Mouse (Mus musculus) intestine, embryonic 15.5 days (tissue): Measurements from ENCODE around the gene Ankrd11. TPM values are rescaled to one million over a fixed set of nuclear protein-coding genes. Genes with fewer than 3 reads are reported as not detected.

ENCODE experiments used
- ATAC-seq: fragments of 200-750 bp; cut with Nextera tagmentation; 2 replicates; pipeline ENCODE4 v1.8.0; 2017; ENCODE audit warnings: moderate TSS enrichment, moderate library complexity
- H3K27ac ChIP-seq: fragments of 300-500 bp; sonication (generic); 2 replicates; pipeline ENCODE4 v1.5.1; 2015; ENCODE audit warnings: mild to moderate bottlenecking, inconsistent platforms
- H3K27me3 ChIP-seq: fragments of 300-500 bp; sonication (generic); replicated peaks from 2 replicates; pipeline ENCODE4 v1.6.1; 2015; ENCODE audit warnings: inconsistent platforms
- H3K36me3 ChIP-seq: fragments of 300-500 bp; sonication (generic); 2 replicates; pipeline ENCODE4 v1.6.1; 2015; ENCODE audit warnings: inconsistent platforms
- H3K4me1 ChIP-seq: fragments of 300-500 bp; sonication (generic); replicated peaks from 2 replicates; pipeline ENCODE4 v1.6.1; 2015; ENCODE audit warnings: inconsistent platforms
- H3K4me2 ChIP-seq: fragments of 300-500 bp; sonication (generic); replicated peaks from 2 replicates; pipeline ENCODE4 v1.6.1; 2015; ENCODE audit warnings: mild to moderate bottlenecking, inconsistent platforms
- H3K4me3 ChIP-seq: fragments of 300-500 bp; sonication (generic); replicated peaks from 2 replicates; pipeline ENCODE4 v1.5.1; 2015; ENCODE audit warnings: inconsistent platforms
- H3K9ac ChIP-seq: fragments of 300-500 bp; sonication (generic); 2 replicates; pipeline ENCODE4 v1.6.1; 2015; ENCODE audit warnings: inconsistent platforms
- H3K9me3 ChIP-seq: fragments of 300-500 bp; sonication (generic); 2 replicates; pipeline ENCODE4 v1.6.1; 2016; ENCODE audit warnings: inconsistent platforms
- WGBS: fragments of 180-500 bp; shearing (Covaris S2); methylation state at CpG from one replicate; pipeline ENCODE4 v1.1.7; 2015; 5-methylcytosine and 5-hydroxymethylcytosine counted together
- polyA plus RNA-seq: library from polyadenylated mRNA; unstranded; fragments of >200 nt; fragmentation: Nextera tagmentation; extraction: Ambion mirVana; gene quantifications from 2 replicates; pipeline ENCODE4 v1.2.1, GENCODE M21; 2015

Gene Ankrd11
- 50.9 and 53.9 TPM in 2 replicates for polyA plus RNA-seq

DNA sequence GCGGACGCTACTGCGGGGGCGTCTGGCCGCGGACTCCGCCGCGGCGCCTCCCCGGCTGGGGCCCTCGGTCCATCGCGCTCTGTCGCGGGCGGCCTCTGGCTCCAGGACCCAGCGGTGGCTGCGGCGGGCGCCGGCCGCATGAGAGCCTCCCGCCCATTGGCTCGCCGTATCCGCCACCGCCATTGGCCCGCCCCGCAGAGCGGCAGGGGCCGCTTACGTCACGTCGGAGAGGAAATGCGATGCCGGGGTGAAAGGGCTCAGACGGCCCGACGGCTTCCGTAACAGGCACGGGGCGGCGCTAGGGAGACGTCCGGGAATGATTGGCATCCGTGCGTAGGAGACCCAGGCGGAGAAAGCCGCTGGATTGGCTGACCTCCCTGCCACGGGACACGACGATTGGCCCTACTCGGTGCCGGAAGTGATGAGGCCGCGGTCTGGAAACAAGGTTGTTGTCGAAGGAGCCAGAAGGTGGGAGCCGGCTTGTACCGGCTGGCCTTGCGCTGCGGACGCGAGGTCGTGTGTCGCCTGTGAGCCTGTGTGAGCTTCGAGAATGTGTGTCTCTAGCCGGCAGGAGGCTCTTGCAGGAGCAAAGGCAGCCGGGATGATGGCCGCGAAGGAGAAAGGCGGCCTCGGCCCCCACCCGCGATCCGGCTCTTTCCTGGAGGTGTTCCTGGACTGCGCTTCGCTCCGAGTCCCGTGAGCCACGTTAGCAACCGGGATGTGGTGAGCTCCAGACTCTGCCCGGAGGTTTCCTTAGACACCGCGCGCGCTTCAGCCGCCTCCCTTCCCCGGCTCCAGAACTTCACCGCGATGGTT lies at the start of gene Ankrd11:
TSS of gene Ankrd11 (minus strand) at position 120 of the 816 bp plus-strand sequence.
- Histone ChIP-seq H3K36me3 (no peaks in the 10 kb centered on the region), H3K4me2 (peak within 1 kb of the TSS; percentile 64), H3K9me3 (no peaks in the 10 kb centered on the region), H3K4me3 (peak within 1 kb of the TSS; percentile 100), H3K9ac (peak within 1 kb of the TSS; percentile 100), H3K4me1 (peaks cover 14% of the 10 kb centered on the region), H3K27me3 (no peaks in the 10 kb centered on the region), H3K27ac (peak within 1 kb of the TSS; percentile 97)
- under 1% methylated on average over 86 of the region's 91 CpGs for WGBS
- peak; percentile 98 for ATAC-seq

DNA sequence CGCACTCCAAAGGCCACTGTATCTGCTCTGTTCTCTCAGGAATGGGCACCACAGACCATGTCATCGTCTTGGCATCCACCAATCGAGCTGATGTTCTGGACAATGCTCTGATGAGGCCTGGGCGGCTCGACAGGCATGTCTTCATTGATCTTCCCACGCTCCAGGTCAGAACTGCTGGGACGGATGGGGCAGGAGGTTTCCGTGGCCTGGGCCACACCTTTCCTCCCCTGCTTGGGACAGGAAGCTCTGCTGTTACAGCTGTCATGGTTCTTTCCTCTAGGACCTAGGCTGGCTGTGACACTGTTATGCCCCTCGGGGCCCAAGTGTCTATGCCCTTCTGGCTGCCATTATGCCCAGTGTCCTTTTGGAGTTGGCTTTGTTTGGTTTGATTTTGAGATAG lies 45.2 kb upstream of the Ankrd11 start:
- no peaks in the 10 kb centered on the region for H3K9me3 ChIP-seq
- peaks cover 60% of the 10 kb centered on the region for H3K36me3 ChIP-seq
- H3K4me3 ChIP-seq: no peak overlapping the region
- 88% methylated on average over 9 of the region's 9 CpGs for WGBS
- no peak overlapping the region for H3K9ac ChIP-seq
- no peak for ATAC-seq
- no peaks in the 10 kb centered on the region for H3K27me3 ChIP-seq
- no peak overlapping the region for H3K4me2 ChIP-seq
- H3K4me1 ChIP-seq: no peaks in the 10 kb centered on the region
- H3K27ac ChIP-seq: no peak overlapping the region

GRCm38 (mm10) chr8:123083610-123084009 lies 41.5 kb upstream of the Ankrd11 start:
- Histone ChIP-seq H3K36me3 (peaks cover 54% of the 10 kb centered on the region), H3K9ac (no peak overlapping the region), H3K27me3 (no peaks in the 10 kb centered on the region), H3K4me2 (no peak overlapping the region), H3K9me3 (no peaks in the 10 kb centered on the region), H3K4me3 (no peak overlapping the region), H3K27ac (no peak overlapping the region), H3K4me1 (no peaks in the 10 kb centered on the region)
- 86% methylated on average over 12 of the region's 12 CpGs for WGBS
- no peak for ATAC-seq

GRCm38 (mm10) chr8:123082993-123083392 lies 40.9 kb upstream of the Ankrd11 start:
- no peak for ATAC-seq
- no peak overlapping the region for H3K4me3 ChIP-seq
- H3K9me3 ChIP-seq: no peaks in the 10 kb centered on the region
- H3K4me2 ChIP-seq: no peak overlapping the region
- no peaks in the 10 kb centered on the region for H3K27me3 ChIP-seq
- H3K9ac ChIP-seq: no peak overlapping the region
- no peak overlapping the region for H3K27ac ChIP-seq
- 85% methylated on average over 6 of the region's 6 CpGs for WGBS
- no peaks in the 10 kb centered on the region for H3K4me1 ChIP-seq
- peaks cover 49% of the 10 kb centered on the region for H3K36me3 ChIP-seq

DNA sequence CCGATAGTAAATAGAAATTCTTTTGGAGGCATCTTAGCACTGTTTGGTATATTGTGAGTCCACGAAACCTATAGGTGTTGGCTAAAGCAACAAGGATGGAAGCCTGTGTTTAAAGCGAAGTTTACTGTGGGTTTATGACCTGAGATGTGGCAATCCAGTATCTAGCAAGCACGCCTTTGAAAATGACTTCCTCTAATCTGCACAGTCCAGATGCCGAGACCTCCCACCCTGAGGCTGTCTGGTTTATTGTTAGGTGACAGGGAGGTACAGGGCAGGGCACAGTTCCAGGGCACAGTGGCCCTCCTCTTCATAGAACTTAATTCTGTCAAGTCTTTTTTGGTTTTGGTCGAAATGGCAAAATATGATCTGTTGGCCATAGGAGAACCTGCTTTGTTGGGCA lies 35.1 kb upstream of the Ankrd11 start:
- no peaks in the 10 kb centered on the region for H3K27me3 ChIP-seq
- H3K36me3 ChIP-seq: peaks cover 33% of the 10 kb centered on the region
- H3K9me3 ChIP-seq: no peaks in the 10 kb centered on the region
- no peak overlapping the region for H3K27ac ChIP-seq
- no peak overlapping the region for H3K9ac ChIP-seq
- H3K4me1 ChIP-seq: no peaks in the 10 kb centered on the region
- peak; percentile 75; the same call in 1 of the 2 replicates for ATAC-seq
- H3K4me3 ChIP-seq: no peak overlapping the region
- H3K4me2 ChIP-seq: no peak overlapping the region
- WGBS: 75% methylated on average over 6 of the region's 6 CpGs

DNA sequence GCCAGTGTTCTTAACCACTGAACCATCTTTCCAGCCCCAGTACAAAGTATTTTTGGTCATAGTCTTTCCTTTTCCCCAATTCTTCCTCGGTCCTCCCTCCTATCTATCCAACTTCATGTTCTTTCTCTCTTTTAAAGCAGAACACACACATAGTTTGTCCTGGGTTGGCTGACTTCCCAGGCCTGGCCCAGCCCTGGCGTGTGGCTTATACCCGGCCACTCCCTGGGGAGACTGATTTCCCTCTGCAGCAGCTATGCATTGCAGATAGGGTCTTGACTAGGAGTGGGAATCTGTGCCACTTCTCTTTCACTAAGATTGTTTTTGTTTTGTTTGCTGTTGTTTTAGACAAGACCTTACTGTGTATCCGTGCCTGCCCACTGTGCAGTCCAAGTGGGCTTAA lies 29.1 kb upstream of the Ankrd11 start:
- H3K27ac ChIP-seq: no peak overlapping the region
- no peak overlapping the region for H3K4me2 ChIP-seq
- H3K9me3 ChIP-seq: no peaks in the 10 kb centered on the region
- H3K9ac ChIP-seq: no peak overlapping the region
- peaks cover 10% of the 10 kb centered on the region for H3K36me3 ChIP-seq
- H3K4me1 ChIP-seq: peaks cover 7% of the 10 kb centered on the region
- no peak for ATAC-seq
- 69% methylated on average over 4 of the region's 4 CpGs for WGBS
- H3K27me3 ChIP-seq: no peaks in the 10 kb centered on the region
- no peak overlapping the region for H3K4me3 ChIP-seq

GRCm38 (mm10) chr8:123066101-123066683 lies 24.1 kb upstream of the Ankrd11 start:
- Histone ChIP-seq H3K27ac (peak overlapping the region; percentile 92), H3K27me3 (no peaks in the 10 kb centered on the region), H3K36me3 (no peaks in the 10 kb centered on the region; the same call in 1 of the 2 replicates), H3K9ac (peak overlapping the region; percentile 94), H3K4me1 (peaks cover 17% of the 10 kb centered on the region), H3K4me3 (peak overlapping the region; percentile 96), H3K4me2 (peak overlapping the region; percentile 66), H3K9me3 (no peaks in the 10 kb centered on the region)
- 32% methylated on average over 7 of the region's 7 CpGs for WGBS
- no peak for ATAC-seq

- no peaks in the 10 kb centered on the region for H3K36me3 ChIP-seq
- H3K27me3 ChIP-seq: no peaks in the 10 kb centered on the region
- no peaks in the 10 kb centered on the region for H3K9me3 ChIP-seq
- under 1% methylated on average over 84 of the region's 84 CpGs for WGBS
- peak overlapping the region; percentile 66 for H3K4me2 ChIP-seq
- H3K9ac ChIP-seq: peak overlapping the region; percentile 94
- ATAC-seq: peak; percentile 99
- peak overlapping the region; percentile 96 for H3K4me3 ChIP-seq
- peak overlapping the region; percentile 92 for H3K27ac ChIP-seq
- peaks cover 17% of the 10 kb centered on the region for H3K4me1 ChIP-seq
Observed at GRCm38 (mm10) chr8:123065214-123066100, 23.4 kb upstream of the Ankrd11 start.

GRCm38 (mm10) chr8:123064809-123065213 lies 22.7 kb upstream of the Ankrd11 start:
- peaks cover 17% of the 10 kb centered on the region for H3K4me1 ChIP-seq
- peak overlapping the region; percentile 92 for H3K27ac ChIP-seq
- no peaks in the 10 kb centered on the region for H3K27me3 ChIP-seq
- no peaks in the 10 kb centered on the region for H3K9me3 ChIP-seq
- peak overlapping the region; percentile 66 for H3K4me2 ChIP-seq
- under 1% methylated on average over 14 of the region's 14 CpGs for WGBS
- H3K36me3 ChIP-seq: no peaks in the 10 kb centered on the region
- H3K4me3 ChIP-seq: peak overlapping the region; percentile 96
- peak overlapping the region; percentile 94 for H3K9ac ChIP-seq
- peak; percentile 44 for ATAC-seq

DNA sequence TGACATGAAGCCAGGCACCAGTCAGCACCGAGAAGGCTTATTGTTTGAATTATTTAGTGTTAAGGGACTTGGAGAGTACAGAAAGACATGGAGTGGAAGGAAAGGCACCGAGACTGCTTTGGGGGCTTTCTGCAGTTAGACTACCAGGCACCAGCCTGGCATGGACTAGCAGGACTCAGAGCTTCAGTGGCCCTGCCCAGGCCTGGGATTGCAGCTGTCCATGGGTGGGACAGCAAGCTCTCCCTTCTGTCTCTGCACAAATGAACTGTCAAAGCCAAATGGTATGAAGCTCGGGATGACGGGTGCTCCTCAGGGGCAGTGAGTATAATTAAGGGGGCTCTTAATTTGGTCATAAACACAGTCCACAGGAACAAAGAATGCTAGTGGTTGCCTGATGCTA lies 22.0 kb upstream of the Ankrd11 start:
- no peak for ATAC-seq
- Histone ChIP-seq H3K4me3 (no peak overlapping the region), H3K9ac (no peak overlapping the region)

GRCm38 (mm10) chr8:123062721-123063120 lies 20.6 kb upstream of the Ankrd11 start, which contains the start of gene Spg7:
Gene Spg7, plus strand, starts transcription at chr8:123062942.
- ATAC-seq: no peak
- 67% methylated on average over 7 of the region's 7 CpGs for WGBS
- Histone ChIP-seq H3K9ac (no peak within 1 kb of the TSS), H3K9me3 (no peaks in the 10 kb centered on the region), H3K27ac (no peak within 1 kb of the TSS), H3K36me3 (no peaks in the 10 kb centered on the region), H3K4me3 (no peak within 1 kb of the TSS), H3K4me1 (peaks cover 17% of the 10 kb centered on the region), H3K4me2 (no peak within 1 kb of the TSS), H3K27me3 (no peaks in the 10 kb centered on the region)

More for the DNA sequence above, 22.0 kb upstream of the Ankrd11 start:
- no peak overlapping the region for H3K27ac ChIP-seq
- 81% methylated on average over 4 of the region's 4 CpGs for WGBS
- peak overlapping the region; percentile 66; the same call in 1 of the 2 replicates for H3K4me2 ChIP-seq
- no peaks in the 10 kb centered on the region for H3K27me3 ChIP-seq
- no peaks in the 10 kb centered on the region for H3K9me3 ChIP-seq
- H3K36me3 ChIP-seq: no peaks in the 10 kb centered on the region
- H3K4me1 ChIP-seq: peaks cover 17% of the 10 kb centered on the region

- peak; percentile 83 for ATAC-seq
- Histone ChIP-seq H3K27me3 (no peaks in the 10 kb centered on the region), H3K27ac (peak overlapping the region; percentile 89), H3K4me3 (no peak overlapping the region), H3K4me2 (peak overlapping the region; percentile 37), H3K36me3 (no peaks in the 10 kb centered on the region), H3K9me3 (no peaks in the 10 kb centered on the region), H3K4me1 (peaks cover 7% of the 10 kb centered on the region; the same call in 1 of the 2 replicates), H3K9ac (no peak overlapping the region; the same call in 1 of the 2 replicates)
- WGBS: 44% methylated on average over 5 of the region's 5 CpGs
Observed at GRCm38 (mm10) chr8:123051458-123051857, 9.4 kb upstream of the Ankrd11 start.
